Mouse (Mus musculus): ENCODE results near the gene Erich3. TPM values are rescaled to one million over a fixed set of nuclear protein-coding genes. Genes with fewer than 3 reads are reported as not detected.

Erich3 gene
- polyA plus RNA-seq, 1 experiment = not detected

DNA sequence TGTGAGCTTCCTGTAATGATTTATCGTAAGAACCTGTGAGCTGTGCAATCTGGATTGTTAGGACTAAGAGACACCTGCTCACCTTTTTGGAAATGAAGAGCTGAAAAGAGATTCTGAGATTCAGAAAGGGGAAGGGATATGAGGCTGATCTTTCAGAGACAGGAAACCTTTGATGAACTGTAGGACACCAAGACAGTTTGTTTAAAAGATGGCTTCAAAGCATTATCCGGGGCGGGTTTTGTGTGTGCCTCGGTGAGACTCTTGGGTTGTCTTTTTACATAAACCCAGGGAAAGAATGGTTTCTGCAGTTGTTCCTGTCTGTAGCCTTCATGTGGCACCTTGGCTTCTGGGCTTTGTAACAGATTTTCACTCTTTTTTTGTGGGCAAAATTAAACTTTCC lies 30.2 kb downstream of the Erich3 start:
- peaks cover 5% of the 10 kb centered on the region; the same call in 1 of the 2 replicates for H3K4me1 ChIP-seq (ENCODE audit: control insufficient read depth, insufficient read depth, insufficient read length, low read length)
- TF ChIP-seq POLR2A (IDR thresholded peaks at IDR 0.05; ENCODE audit: low read depth, low read length) (no peak), CTCF (IDR thresholded peaks at IDR 0.05; ENCODE audit: extremely low read depth, insufficient read length, insufficient replicate concordance, low read depth, low read length) (no peak)
- no peaks in the 10 kb centered on the region for H3K27me3 ChIP-seq (ENCODE audit: control insufficient read depth, insufficient read depth, low read length)
- H3K4me3 ChIP-seq (ENCODE audit: low read depth, low read length) = no peak overlapping the region
- 88% methylated on average over 4 of the region's 4 CpGs for WGBS
- no peaks in the 10 kb centered on the region for H3K36me3 ChIP-seq (ENCODE audit: control insufficient read depth, insufficient read depth, low read length)
- no peak overlapping the region for H3K27ac ChIP-seq (ENCODE audit: insufficient read depth, low read depth, low read length)

GRCm38 (mm10) chr3:154696611-154697010 lies 33.0 kb downstream of the Erich3 start:
- Histone ChIP-seq H3K4me3 (ENCODE audit: low read depth, low read length) (no peak overlapping the region), H3K36me3 (ENCODE audit: control insufficient read depth, insufficient read depth, low read length) (no peaks in the 10 kb centered on the region), H3K27me3 (ENCODE audit: control insufficient read depth, insufficient read depth, low read length) (no peaks in the 10 kb centered on the region), H3K27ac (ENCODE audit: insufficient read depth, low read depth, low read length) (no peak overlapping the region), H3K4me1 (ENCODE audit: control insufficient read depth, insufficient read depth, insufficient read length, low read length) (peaks cover 5% of the 10 kb centered on the region; the same call in 1 of the 2 replicates)
- no peak for TF ChIP-seq POLR2A (IDR thresholded peaks at IDR 0.05; ENCODE audit: low read depth, low read length)
- WGBS = 36% methylated on average over 3 of the region's 3 CpGs

DNA sequence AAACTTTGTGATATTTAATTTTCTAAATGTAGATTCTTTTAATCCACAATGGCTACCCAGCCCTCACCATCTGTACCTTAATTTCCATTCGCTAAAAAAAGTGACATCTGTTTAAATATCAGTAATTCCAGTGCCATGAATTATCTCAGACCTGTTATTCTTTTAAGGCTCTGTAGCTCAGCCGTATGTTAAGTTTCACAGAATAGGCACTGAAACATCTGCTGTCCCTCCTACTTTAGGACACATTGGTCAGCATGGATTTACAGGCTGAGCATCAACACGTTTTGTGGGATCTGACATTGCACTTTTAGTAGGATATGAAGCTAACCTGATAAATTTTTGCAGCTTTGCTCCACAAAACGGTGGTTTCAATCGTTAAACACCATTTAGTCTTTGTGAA lies 35.2 kb downstream of the Erich3 start:
- WGBS = 59% methylated on average over 5 of the region's 5 CpGs
- no peaks in the 10 kb centered on the region for H3K27me3 ChIP-seq (ENCODE audit: control insufficient read depth, insufficient read depth, low read length)
- H3K27ac ChIP-seq (ENCODE audit: insufficient read depth, low read depth, low read length) = no peak overlapping the region
- no peak overlapping the region for H3K4me3 ChIP-seq (ENCODE audit: low read depth, low read length)
- TF ChIP-seq CTCF (IDR thresholded peaks at IDR 0.05; ENCODE audit: extremely low read depth, insufficient read length, insufficient replicate concordance, low read depth, low read length) = no peak
- TF ChIP-seq POLR2A (IDR thresholded peaks at IDR 0.05; ENCODE audit: low read depth, low read length) = no peak
- no peaks in the 10 kb centered on the region for H3K36me3 ChIP-seq (ENCODE audit: control insufficient read depth, insufficient read depth, low read length)
- H3K4me1 ChIP-seq (ENCODE audit: control insufficient read depth, insufficient read depth, insufficient read length, low read length) = peaks cover 5% of the 10 kb centered on the region; the same call in 1 of the 2 replicates

DNA sequence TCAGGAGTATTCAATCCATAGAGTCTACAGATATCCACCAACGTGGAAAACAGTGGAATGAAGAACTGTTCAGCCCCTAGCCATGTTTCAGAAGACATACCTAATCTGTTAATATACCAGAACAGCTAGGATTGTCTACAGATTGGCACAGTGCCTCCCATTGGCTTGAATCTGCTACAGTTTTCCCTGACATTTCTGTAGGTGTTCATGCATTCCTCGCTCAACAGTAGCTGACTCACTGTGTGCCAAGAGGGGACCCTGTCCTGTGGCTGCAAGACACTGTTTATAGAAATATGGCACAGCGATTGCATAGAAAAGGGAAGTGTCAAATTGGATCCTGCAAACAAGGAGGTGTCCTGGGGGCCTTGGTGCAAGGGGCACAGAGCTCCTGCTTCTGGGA lies 36.6 kb downstream of the Erich3 start:
- no peaks in the 10 kb centered on the region for H3K27me3 ChIP-seq (ENCODE audit: control insufficient read depth, insufficient read depth, low read length)
- H3K36me3 ChIP-seq (ENCODE audit: control insufficient read depth, insufficient read depth, low read length) = no peaks in the 10 kb centered on the region
- peaks cover 2% of the 10 kb centered on the region; the same call in 1 of the 2 replicates for H3K4me1 ChIP-seq (ENCODE audit: control insufficient read depth, insufficient read depth, insufficient read length, low read length)
- WGBS = 64% methylated on average over 3 of the region's 3 CpGs
- TF ChIP-seq POLR2A (IDR thresholded peaks at IDR 0.05; ENCODE audit: low read depth, low read length) = no peak
- no peak for TF ChIP-seq CTCF (IDR thresholded peaks at IDR 0.05; ENCODE audit: extremely low read depth, insufficient read length, insufficient replicate concordance, low read depth, low read length)
- H3K4me3 ChIP-seq (ENCODE audit: low read depth, low read length) = no peak overlapping the region
- no peak overlapping the region for H3K27ac ChIP-seq (ENCODE audit: insufficient read depth, low read depth, low read length)

DNA sequence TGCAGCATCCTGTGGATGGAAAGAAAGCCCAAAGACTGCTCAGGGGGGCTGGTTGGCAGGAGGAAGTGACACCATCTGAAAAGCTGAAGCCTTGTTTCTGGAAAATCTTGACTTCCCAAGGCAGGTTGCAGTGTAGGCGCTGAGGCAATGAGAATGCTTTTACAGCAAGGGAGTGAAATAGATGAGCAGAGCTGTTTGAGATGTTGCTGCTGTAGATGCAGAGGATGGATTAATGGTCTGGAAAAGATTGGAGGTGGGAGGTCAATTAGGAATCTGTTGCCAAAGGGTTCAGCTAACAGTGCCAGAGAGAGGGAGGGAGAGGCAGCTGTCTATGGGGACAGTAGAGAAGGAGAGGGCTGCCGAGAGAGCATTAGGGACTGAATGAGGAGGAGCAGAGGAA lies 37.1 kb downstream of the Erich3 start:
- Histone ChIP-seq H3K36me3 (ENCODE audit: control insufficient read depth, insufficient read depth, low read length) (no peaks in the 10 kb centered on the region), H3K4me3 (ENCODE audit: low read depth, low read length) (no peak overlapping the region), H3K27ac (ENCODE audit: insufficient read depth, low read depth, low read length) (no peak overlapping the region), H3K27me3 (ENCODE audit: control insufficient read depth, insufficient read depth, low read length) (no peaks in the 10 kb centered on the region), H3K4me1 (ENCODE audit: control insufficient read depth, insufficient read depth, insufficient read length, low read length) (peaks cover 2% of the 10 kb centered on the region; the same call in 1 of the 2 replicates)
- TF ChIP-seq CTCF (IDR thresholded peaks at IDR 0.05; ENCODE audit: extremely low read depth, insufficient read length, insufficient replicate concordance, low read depth, low read length) (no peak), POLR2A (IDR thresholded peaks at IDR 0.05; ENCODE audit: low read depth, low read length) (no peak)
- WGBS = 72% methylated on average over 2 of the region's 2 CpGs

DNA sequence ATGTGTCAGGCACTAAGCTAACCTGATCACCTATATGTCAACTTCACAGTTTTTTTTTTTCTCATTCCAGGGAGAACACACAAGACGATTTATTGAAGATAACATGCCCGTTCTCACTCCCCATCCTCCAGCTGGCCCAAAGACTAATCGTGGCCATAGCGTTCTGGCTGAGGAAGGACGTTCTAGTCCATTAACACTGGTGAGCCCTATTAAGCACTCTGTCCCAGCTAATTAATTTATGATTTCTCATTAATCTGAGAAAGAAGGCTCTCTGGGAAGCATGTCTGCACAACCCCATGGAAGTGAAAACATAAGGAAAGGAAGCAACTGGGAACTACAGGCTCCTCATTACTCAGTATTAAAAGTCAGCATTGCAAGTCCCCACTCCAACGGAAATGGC lies 41.1 kb downstream of the Erich3 start:
- no peak overlapping the region for H3K27ac ChIP-seq (ENCODE audit: insufficient read depth, low read depth, low read length)
- no peaks in the 10 kb centered on the region for H3K36me3 ChIP-seq (ENCODE audit: control insufficient read depth, insufficient read depth, low read length)
- no peaks in the 10 kb centered on the region for H3K4me1 ChIP-seq (ENCODE audit: control insufficient read depth, insufficient read depth, insufficient read length, low read length)
- H3K27me3 ChIP-seq (ENCODE audit: control insufficient read depth, insufficient read depth, low read length) = no peaks in the 10 kb centered on the region
- WGBS = 78% methylated on average over 6 of the region's 6 CpGs
- no peak overlapping the region for H3K4me3 ChIP-seq (ENCODE audit: low read depth, low read length)
- TF ChIP-seq CTCF (IDR thresholded peaks at IDR 0.05; ENCODE audit: extremely low read depth, insufficient read length, insufficient replicate concordance, low read depth, low read length) = no peak
- TF ChIP-seq POLR2A (IDR thresholded peaks at IDR 0.05; ENCODE audit: low read depth, low read length) = no peak

DNA sequence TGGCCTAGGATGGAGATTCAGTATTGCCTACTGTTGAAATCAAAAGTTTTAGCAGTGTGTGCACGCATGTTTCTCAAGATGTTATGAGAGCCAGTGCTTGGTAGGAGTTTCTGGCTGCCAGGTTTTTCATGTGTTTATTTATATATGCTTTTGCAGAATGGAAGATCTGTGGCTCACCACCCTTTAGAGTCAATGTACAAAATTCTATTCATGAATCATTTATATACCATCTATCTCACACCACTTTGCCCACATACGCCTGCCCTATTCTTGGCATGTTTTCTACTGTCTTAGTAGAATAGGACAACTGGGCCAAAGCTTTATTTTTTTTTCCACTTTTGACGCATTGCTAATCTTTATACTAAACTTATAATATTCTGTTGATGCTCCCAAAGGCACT lies 44.5 kb downstream of the Erich3 start:
- TF ChIP-seq POLR2A (IDR thresholded peaks at IDR 0.05; ENCODE audit: low read depth, low read length) (no peak), CTCF (IDR thresholded peaks at IDR 0.05; ENCODE audit: extremely low read depth, insufficient read length, insufficient replicate concordance, low read depth, low read length) (no peak)
- H3K36me3 ChIP-seq (ENCODE audit: control insufficient read depth, insufficient read depth, low read length) = no peaks in the 10 kb centered on the region
- no peaks in the 10 kb centered on the region for H3K4me1 ChIP-seq (ENCODE audit: control insufficient read depth, insufficient read depth, insufficient read length, low read length)
- H3K27ac ChIP-seq (ENCODE audit: insufficient read depth, low read depth, low read length) = no peak overlapping the region
- WGBS = 87% methylated on average over 3 of the region's 3 CpGs
- H3K27me3 ChIP-seq (ENCODE audit: control insufficient read depth, insufficient read depth, low read length) = no peaks in the 10 kb centered on the region
- no peak overlapping the region for H3K4me3 ChIP-seq (ENCODE audit: low read depth, low read length)

- Histone ChIP-seq H3K4me1 (ENCODE audit: control insufficient read depth, insufficient read depth, insufficient read length, low read length) (no peaks in the 10 kb centered on the region), H3K27me3 (ENCODE audit: control insufficient read depth, insufficient read depth, low read length) (no peaks in the 10 kb centered on the region), H3K27ac (ENCODE audit: insufficient read depth, low read depth, low read length) (no peak overlapping the region), H3K36me3 (ENCODE audit: control insufficient read depth, insufficient read depth, low read length) (no peaks in the 10 kb centered on the region), H3K4me3 (ENCODE audit: low read depth, low read length) (no peak overlapping the region)
- WGBS = 17% methylated on average over 7 of the region's 7 CpGs
- TF ChIP-seq POLR2A (IDR thresholded peaks at IDR 0.05; ENCODE audit: low read depth, low read length) = no peak
- TF ChIP-seq CTCF (IDR thresholded peaks at IDR 0.05; ENCODE audit: extremely low read depth, insufficient read length, insufficient replicate concordance, low read depth, low read length) = no peak
Observed at GRCm38 (mm10) chr3:154723198-154723597, 59.5 kb downstream of the Erich3 start.
